Mouse (Mus musculus): Measurements from ENCODE around the gene Gm20831.
"Not testable (repeated sequence)": the region's sequence is repeated elsewhere in the genome, so short reads cannot be mapped to it uniquely, and the experiment has no call there.

Gm20831 gene

GRCm38 (mm10) chrY:17874441-17874840 lies at the start of gene Gm20831, which contains the start of gene Gm20772:
Gene Gm20831 (plus strand): TSS chrY:17874741.
Gene Gm20772 (plus strand): TSS chrY:17874741.
- not testable (repeated sequence) for DNase-seq

- DNase-seq, result not testable (repeated sequence)
These were observed 28.4 kb upstream of the Gm20831 start, which contains the start of gene Gm21904 for GRCm38 (mm10) chrY:17846166-17846565. Gene Gm21904 (minus strand): TSS chrY:17846266.

DNA sequence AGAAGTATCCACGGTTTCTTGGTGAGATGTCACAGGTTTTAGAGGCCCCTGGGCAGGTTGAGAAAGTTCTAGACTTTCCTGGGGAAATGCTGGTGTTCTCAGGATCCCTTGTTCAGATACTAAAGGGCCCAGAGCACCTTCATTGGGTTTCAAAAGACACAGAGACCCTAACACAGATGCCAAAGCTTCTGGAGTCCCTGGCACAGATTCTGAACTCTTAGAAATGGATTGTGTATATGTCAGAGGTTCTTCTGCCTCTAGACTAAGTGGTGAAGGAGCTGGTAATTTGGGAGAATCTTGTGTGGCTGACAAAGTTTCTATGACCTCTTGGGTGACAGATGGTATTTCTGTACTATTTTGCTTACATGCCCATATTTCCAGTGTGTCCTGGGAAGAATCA lies 62.7 kb downstream of the Gm20831 start, which contains the start of gene Srsy:
Srsy (minus strand) TSS at position 101 of the 400 bp plus-strand sequence.
- DNase-seq, result not testable (repeated sequence)
